Mouse (Mus musculus) lung, postnatal 25 days (tissue): ENCODE measurements at regions not wholly inside any gene's neighbourhood (a gene's known extent, or its start where the extent isn't known, plus 50 kb on each side); places are given as distances from the start of the nearest gene placed in this dataset.

Experiments used
- DNase-seq: peaks from one replicate; pipeline ENCODE4 v3.0.0; 2022; ENCODE audit warnings: low spot score

- no peak for DNase-seq
Observed at GRCm38 (mm10) chr16:27783978-27784377, 395.3 kb downstream of the Ccdc50 start.

DNA sequence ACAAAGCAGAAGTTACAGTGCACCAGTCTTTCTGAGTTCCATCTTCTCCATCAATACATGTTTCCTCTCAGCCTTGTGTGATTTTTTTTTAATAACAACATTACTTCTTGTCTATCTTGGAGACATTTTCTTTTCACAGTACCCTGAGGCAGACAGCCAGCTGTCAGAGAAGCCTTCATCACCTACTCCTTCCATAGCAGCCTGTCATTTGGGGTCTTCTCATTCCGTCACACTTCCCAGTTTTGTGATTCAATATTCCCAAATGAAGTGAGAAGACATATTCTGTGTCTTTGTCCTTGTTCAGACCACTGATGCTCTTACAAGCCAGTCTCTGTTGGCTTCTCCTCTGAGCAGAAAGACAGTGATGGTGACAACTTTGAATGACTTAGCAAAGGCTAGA, 404.7 kb downstream of the Ccdc50 start:
- no peak for DNase-seq

DNA sequence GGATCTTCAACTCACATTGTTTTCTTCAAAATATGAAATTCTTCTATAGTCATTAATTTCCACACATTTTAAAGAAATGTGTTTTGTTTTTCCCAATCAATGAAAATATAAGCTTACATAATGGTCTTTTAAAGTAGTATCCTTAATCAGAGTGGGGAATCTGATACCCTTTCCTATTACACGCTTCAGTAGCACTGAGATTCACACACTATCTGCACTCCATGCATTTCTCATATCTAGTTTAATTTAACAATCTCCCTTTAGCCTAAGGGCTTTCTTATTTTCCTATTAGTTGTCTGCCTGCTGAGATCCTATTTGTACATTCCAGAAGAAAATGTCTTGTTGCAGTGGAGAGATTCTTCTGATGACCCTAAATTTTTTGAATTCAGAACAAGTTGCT, 406.2 kb downstream of the Ccdc50 start:
- DNase-seq = no peak

DNA sequence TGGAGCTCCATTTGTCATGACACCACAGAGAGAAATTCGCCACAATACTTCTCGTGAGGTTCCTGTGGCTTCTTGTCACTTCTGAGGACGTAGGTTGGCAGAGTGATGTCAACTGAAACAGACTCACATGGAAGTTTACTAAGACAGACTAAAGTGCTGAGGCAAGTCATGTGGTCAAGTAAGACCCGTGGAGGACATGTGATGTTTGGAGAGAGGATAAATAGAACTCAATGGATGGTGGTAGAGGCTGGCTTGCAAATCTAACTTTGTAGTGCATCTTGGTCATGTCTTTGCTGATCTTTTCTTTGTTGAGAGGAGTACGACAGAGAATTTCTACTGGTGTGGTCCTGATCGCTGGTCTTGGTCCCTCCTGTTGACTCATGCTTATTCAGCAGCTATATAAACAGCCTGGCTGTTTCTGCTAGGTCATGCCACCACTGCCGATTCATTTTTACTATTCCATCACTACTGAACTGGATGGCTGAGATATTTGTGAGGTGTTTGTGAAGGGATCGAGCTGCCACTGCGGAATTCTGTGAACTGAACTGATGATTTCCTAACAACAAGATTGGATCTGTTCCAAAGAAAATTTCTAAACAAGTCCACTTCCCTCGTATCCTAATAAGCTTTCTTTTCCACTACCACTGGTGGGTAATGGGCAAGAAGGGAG, 407.6 kb downstream of the Ccdc50 start:
- DNase-seq = peak; percentile 42

DNA sequence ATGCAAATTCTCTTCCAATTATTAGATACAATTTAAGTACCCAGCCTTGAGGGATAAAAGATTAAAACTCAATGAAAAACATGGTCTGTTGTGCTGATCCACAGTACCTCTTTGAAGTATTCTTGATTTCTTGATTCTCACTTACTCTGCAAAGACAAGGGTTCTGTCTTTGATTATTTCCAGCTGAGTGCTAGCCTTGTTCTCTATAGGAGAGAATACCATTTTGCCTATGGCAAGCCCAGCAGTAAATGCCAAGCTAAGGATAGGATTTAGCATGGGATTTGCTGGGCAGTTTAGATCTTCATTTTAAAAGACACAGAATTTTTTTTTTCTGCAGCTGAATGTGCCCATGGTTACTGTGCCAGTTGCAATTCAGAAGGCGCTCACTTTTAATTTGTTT, 425.8 kb downstream of the Ccdc50 start:
- DNase-seq = no peak
